Comparison of ENCODE assay signal across 15 mouse cellular contexts in genomic region chr13:103094595-103094994, GRCm38 (mm10).
A peak's percentile ranks its signal among the peaks of the same experiment; 100 is the strongest.
DNase-seq lines count a peak whose midpoint lies in the region; ATAC-seq and TF ChIP-seq lines count a peak whose summit lies in the region.
"Had no signal": no experiment of that assay in that cellular context is flagged by ENCODE, and none has a peak within 500 bp of the region (broad histone marks: within the 10 kb centered on the region; RNA-seq: fewer than 3 reads in every experiment).

No protein-coding gene starts in this region.

- H3K9me3 ChIP-seq in heart, embryonic 10.5 days, result no peaks in the 10 kb centered on the region
- H3K9me3 ChIP-seq in CH12.LX (replicated peaks; ENCODE audit: low read length), result no peaks in the 10 kb centered on the region
- no peaks in the 10 kb centered on the region for H3K9me3 ChIP-seq in hindbrain, embryonic 14.5 days (ENCODE audit: control insufficient read depth, low read length)
- H3K9me3 ChIP-seq: limb, embryonic 13.5 days had no signal

- H3K9ac ChIP-seq in CH12.LX (ENCODE audit: insufficient read depth, low read depth), result no peak overlapping the region
- 0 out of 2 replicates have a peak overlapping the region, but pooled peaks have one; percentile 11 for H3K9ac ChIP-seq in hindbrain, embryonic 14.5 days
- H3K9ac ChIP-seq: limb, embryonic 13.5 days had no signal

- 52% methylated on average over 5 of the region's 5 CpGs for WGBS in heart, embryonic 10.5 days
- 65% methylated on average over 5 of the region's 5 CpGs for WGBS in hindbrain, embryonic 14.5 days
- 67% methylated on average over 5 of the region's 5 CpGs for WGBS in cerebellum, adult 2 months

- no peaks in the 10 kb centered on the region for H3K27me3 ChIP-seq in heart, embryonic 10.5 days (ENCODE audit: insufficient read depth, poor library complexity, severe bottlenecking)
- H3K27me3 ChIP-seq in CH12.LX (replicated peaks), result no peaks in the 10 kb centered on the region
- no peaks in the 10 kb centered on the region for H3K27me3 ChIP-seq in hindbrain, embryonic 14.5 days (ENCODE audit: control insufficient read depth, insufficient read depth, low read length)
- H3K27me3 ChIP-seq in cerebellum, adult 2 months (ENCODE audit: control insufficient read depth, insufficient read depth, low read length), result no peaks in the 10 kb centered on the region; the same call in 1 of the 2 replicates

- TF ChIP-seq CTCF in layer of hippocampus, adult 2 months (conservative IDR thresholded peaks at IDR 0.05), result no peak
- peak in 1 of 2 experiments; percentile 39; a peak in 2 of 4 replicates for TF ChIP-seq CTCF in CH12.LX (conservative IDR thresholded peaks at IDR 0.05 in 1 of 2, IDR thresholded peaks at IDR 0.05 in 1 of 2; ENCODE audit: low read depth in 2 of 2, low read length in 2 of 2)
- no peak for TF ChIP-seq CTCF in cerebellum, adult 2 months (IDR thresholded peaks at IDR 0.05; ENCODE audit: borderline replicate concordance, insufficient read depth, low read depth, low read length)

- no peak for TF ChIP-seq EP300 in CH12.LX (IDR thresholded peaks at IDR 0.05; ENCODE audit: low read length)

- intact Hi-C loops in heart, postnatal 10 days (cut with DNase I), result loop anchor here (1.0 to 5.0 kb wide), 2 partner anchors 9 to 187 kb away; no protein-coding TSS in a partner anchor

- H3K4me2 ChIP-seq in CH12.LX (ENCODE audit: insufficient read depth, low read depth, poor library complexity, severe bottlenecking), result peak overlapping the region; percentile 67; the same call in 1 of the 2 replicates
- H3K4me2 ChIP-seq in hindbrain, embryonic 14.5 days (replicated peaks), result peak overlapping the region; percentile 82
- H3K4me2 ChIP-seq: limb, embryonic 13.5 days had no signal

- H3K36me3 ChIP-seq in heart, embryonic 10.5 days, result no peaks in the 10 kb centered on the region
- H3K36me3 ChIP-seq in CH12.LX (replicated peaks in 1 of 2; ENCODE audit: control insufficient read depth in 1 of 2, insufficient read depth in 1 of 2, low read length in 1 of 2), result no peaks in the 10 kb centered on the region
- H3K36me3 ChIP-seq in hindbrain, embryonic 14.5 days (replicated peaks; ENCODE audit: control insufficient read depth, insufficient read depth), result no peaks in the 10 kb centered on the region
- H3K36me3 ChIP-seq: limb, embryonic 13.5 days had no signal

- dilution Hi-C loops in CH12.LX (cut with MboI; ENCODE audit: extremely low pct_ligation_motif_present, extremely low pct_unique_long_range_greater_than_20kb, low sequenced_read_pairs), result no loop called here

- TF ChIP-seq RAD21 in CH12.LX (IDR thresholded peaks at IDR 0.05; ENCODE audit: low read depth, low read length), result no peak; the same call in 1 of the 2 replicates

- H3K4me3 ChIP-seq in heart, embryonic 10.5 days, result peak overlapping the region; percentile 62; the same call in 1 of the 2 replicates
- H3K4me3 ChIP-seq in layer of hippocampus, adult 2 months, result peak overlapping the region; percentile 26; the same call in 1 of the 2 replicates
- H3K4me3 ChIP-seq in CH12.LX (replicated peaks in 1 of 3; ENCODE audit: low read depth in 2 of 3, low read length in 2 of 3, poor library complexity in 1 of 3), result no peak overlapping the region
- peak overlapping the region; percentile 0; the same call in 1 of the 2 replicates for H3K4me3 ChIP-seq in hindbrain, embryonic 14.5 days (replicated peaks; ENCODE audit: low read length)
- no peak overlapping the region for H3K4me3 ChIP-seq in cerebellum, adult 2 months (replicated peaks; ENCODE audit: insufficient read depth, low read depth, low read length)
- H3K4me3 ChIP-seq: limb, embryonic 13.5 days had no signal

- no peaks in the 10 kb centered on the region for H3K79me2 ChIP-seq in CH12.LX (replicated peaks; ENCODE audit: control insufficient read depth, extremely low read depth, insufficient read depth, poor library complexity, severe bottlenecking)

- no peak for TF ChIP-seq POLR2A in CH12.LX (IDR thresholded peaks at IDR 0.05; ENCODE audit: low read depth, low read length)
- TF ChIP-seq POLR2A in cerebellum, adult 2 months (IDR thresholded peaks at IDR 0.05; ENCODE audit: borderline replicate concordance, insufficient read depth, low read length), result no peak

- in situ Hi-C loops in CH12.LX (cut with MboI; ENCODE audit: low pct_ligation_motif_present, low pct_unique_long_range_greater_than_20kb, low sequenced_read_pairs), result no loop called here

- DNase-seq in heart, embryonic 10.5 days (ENCODE audit: low spot score), result no peak
- no peak for DNase-seq in heart, postnatal 10 days
- no peak for DNase-seq in layer of hippocampus, adult 2 months (ENCODE audit: low spot score in 2 of 2)
- DNase-seq in layer of hippocampus, adult 8-10 months (ENCODE audit: low spot score in 2 of 2), result no peak
- DNase-seq in CH12.LX (ENCODE audit: extremely low read depth), result no peak
- DNase-seq in hindbrain, embryonic 14.5 days (ENCODE audit: low spot score), result no peak
- no peak for DNase-seq in spleen, postnatal 10 days (ENCODE audit: low spot score in 2 of 2)
- DNase-seq in cerebellum, adult 2 months, result no peak
- DNase-seq: adrenal gland, adult 2 months; B cell, adult 2 months; cerebellum, adult 9-11 months; kidney, adult 2 months; lung, adult 18-20 months; thymus, adult 18-20 months had no signal

- H3K4me1 ChIP-seq in heart, embryonic 10.5 days, result peaks cover 15% of the 10 kb centered on the region
- H3K4me1 ChIP-seq in CH12.LX (ENCODE audit: control insufficient read depth in 1 of 2, insufficient read depth in 2 of 2), result no peaks in the 10 kb centered on the region
- peaks cover 15% of the 10 kb centered on the region; the same call in 1 of the 2 replicates for H3K4me1 ChIP-seq in hindbrain, embryonic 14.5 days (replicated peaks; ENCODE audit: control insufficient read depth, insufficient read depth, low read length)
- no peaks in the 10 kb centered on the region for H3K4me1 ChIP-seq in cerebellum, adult 2 months (ENCODE audit: control insufficient read depth, insufficient read depth, low read length)

- peak overlapping the region; percentile 85 for H3K27ac ChIP-seq in heart, embryonic 10.5 days
- H3K27ac ChIP-seq in layer of hippocampus, adult 2 months, result no peak overlapping the region
- H3K27ac ChIP-seq in CH12.LX (ENCODE audit: insufficient read depth, low read depth), result no peak overlapping the region
- H3K27ac ChIP-seq in hindbrain, embryonic 14.5 days, result 0 out of 2 replicates have a peak overlapping the region, but pooled peaks have one; percentile 20
- H3K27ac ChIP-seq in cerebellum, adult 2 months (ENCODE audit: insufficient read depth, low read length), result no peak overlapping the region
- H3K27ac ChIP-seq: limb, embryonic 13.5 days had no signal

- ATAC-seq in hindbrain, embryonic 14.5 days (ENCODE audit: low FRiP score), result no peak

TF ChIP-seq in CH12.LX, 34 proteins besides CTCF, POLR2A, EP300 and RAD21:
- no peak for TF ChIP-seq USF2 (conservative IDR thresholded peaks at IDR 0.05; ENCODE audit: low read depth, low read length)
- no peak for TF ChIP-seq POLR2AphosphoS2 (IDR thresholded peaks at IDR 0.05; ENCODE audit: low read depth, low read length)
- TF ChIP-seq GABPA (IDR thresholded peaks at IDR 0.05; ENCODE audit: insufficient replicate concordance, low read depth, low read length), result no peak
- TF ChIP-seq HCFC1 (IDR thresholded peaks at IDR 0.05; ENCODE audit: low read depth, low read length), result no peak
- TF ChIP-seq MXI1 (IDR thresholded peaks at IDR 0.05; ENCODE audit: low read depth, low read length), result no peak

Comparison
In these comparisons a context has a peak if more than half of its experiments do, and no peak if none do; other contexts are left out.
1. H3K27ac ChIP-seq: peak in heart, embryonic 10.5 days (single experiment) and hindbrain, embryonic 14.5 days (single experiment); none in layer of hippocampus, adult 2 months (single experiment), CH12.LX (single experiment) and cerebellum, adult 2 months (single experiment).
2. H3K4me3 ChIP-seq: peak in heart, embryonic 10.5 days (single experiment), layer of hippocampus, adult 2 months (single experiment) and hindbrain, embryonic 14.5 days (single experiment); none in CH12.LX (0 of 3) and cerebellum, adult 2 months (single experiment).